Mouse (Mus musculus): ENCODE measurements around the gene Zfp865. TPM values are rescaled to one million over a fixed set of nuclear protein-coding genes. Genes with fewer than 3 reads are reported as not detected.

Gene Zfp865
- polyA plus RNA-seq, 1 experiment from 2014 or later: 3.5 TPM

- peaks cover 38% of the 10 kb centered on the region for H3K4me1 ChIP-seq (ENCODE audit: control insufficient read depth, insufficient read depth, low read length)
- no peak overlapping the region for H3K27ac ChIP-seq (ENCODE audit: low read length)
- H3K4me3 ChIP-seq (ENCODE audit: low read length): peak overlapping the region; percentile 76
- no peaks in the 10 kb centered on the region for H3K36me3 ChIP-seq (ENCODE audit: control insufficient read depth, insufficient read depth, low read length)
- peak overlapping the region; percentile 67 for H3K9ac ChIP-seq (ENCODE audit: low read depth, low read length)
- H3K27me3 ChIP-seq (replicated peaks; ENCODE audit: control insufficient read depth, insufficient read depth, low read length): peaks cover 64% of the 10 kb centered on the region
- 13% methylated on average over 32 of the region's 32 CpGs for WGBS
- no peak for ATAC-seq
- H3K4me2 ChIP-seq (ENCODE audit: low read depth, low read length): peak overlapping the region; percentile 87
- H3K9me3 ChIP-seq (ENCODE audit: control insufficient read depth, low read length): no peaks in the 10 kb centered on the region
Observed at GRCm38 (mm10) chr7:5053456-5054179, 33.4 kb downstream of the Zfp865 start.

GRCm38 (mm10) chr7:5056651-5057263 lies 36.6 kb downstream of the Zfp865 start:
- Histone ChIP-seq H3K27ac (ENCODE audit: low read length) (peak overlapping the region; percentile 18; the same call in 1 of the 2 replicates), H3K9me3 (ENCODE audit: control insufficient read depth, low read length) (no peaks in the 10 kb centered on the region), H3K9ac (ENCODE audit: low read depth, low read length) (peak overlapping the region; percentile 73), H3K27me3 (replicated peaks; ENCODE audit: control insufficient read depth, insufficient read depth, low read length) (peaks cover 58% of the 10 kb centered on the region), H3K4me2 (ENCODE audit: low read depth, low read length) (peak overlapping the region; percentile 70), H3K4me3 (ENCODE audit: low read length) (peak overlapping the region; percentile 51), H3K4me1 (ENCODE audit: control insufficient read depth, insufficient read depth, low read length) (peaks cover 39% of the 10 kb centered on the region), H3K36me3 (ENCODE audit: control insufficient read depth, insufficient read depth, low read length) (no peaks in the 10 kb centered on the region)
- no peak for ATAC-seq
- 2% methylated on average over 53 of the region's 55 CpGs for WGBS

GRCm38 (mm10) chr7:5057381-5057780 lies 37.2 kb downstream of the Zfp865 start:
- Histone ChIP-seq H3K36me3 (ENCODE audit: control insufficient read depth, insufficient read depth, low read length) (no peaks in the 10 kb centered on the region), H3K4me2 (ENCODE audit: low read depth, low read length) (peak overlapping the region; percentile 70), H3K4me3 (ENCODE audit: low read length) (peak overlapping the region; percentile 51), H3K27me3 (replicated peaks; ENCODE audit: control insufficient read depth, insufficient read depth, low read length) (peaks cover 56% of the 10 kb centered on the region), H3K4me1 (ENCODE audit: control insufficient read depth, insufficient read depth, low read length) (peaks cover 35% of the 10 kb centered on the region), H3K27ac (ENCODE audit: low read length) (no peak overlapping the region), H3K9me3 (ENCODE audit: control insufficient read depth, low read length) (no peaks in the 10 kb centered on the region), H3K9ac (ENCODE audit: low read depth, low read length) (peak overlapping the region; percentile 73)
- 35% methylated on average over 8 of the region's 8 CpGs for WGBS
- ATAC-seq: no peak

DNA sequence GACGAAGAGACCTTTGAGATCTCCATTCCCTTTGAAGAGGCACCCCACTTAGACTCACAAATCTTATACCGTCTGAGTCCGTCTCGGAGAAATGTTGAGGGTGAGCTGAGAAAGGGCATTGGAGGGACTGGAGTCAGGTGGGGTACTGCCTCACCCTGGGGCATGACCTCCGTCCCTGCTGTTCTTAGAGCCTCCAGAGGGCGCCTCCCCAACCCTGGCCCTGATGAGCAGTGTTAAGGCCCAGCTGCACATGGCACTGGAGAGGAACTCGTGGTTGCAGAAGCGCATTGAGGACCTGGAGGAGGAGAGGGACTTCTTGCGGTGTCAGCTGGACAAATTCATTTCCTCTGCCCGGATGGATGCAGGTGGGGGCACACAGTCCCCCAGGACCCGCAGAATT lies 37.6 kb downstream of the Zfp865 start:
- peak overlapping the region; percentile 70; the same call in 1 of the 2 replicates for H3K4me2 ChIP-seq (ENCODE audit: low read depth, low read length)
- H3K9ac ChIP-seq (ENCODE audit: low read depth, low read length): no peak overlapping the region
- no peaks in the 10 kb centered on the region for H3K9me3 ChIP-seq (ENCODE audit: control insufficient read depth, low read length)
- ATAC-seq: no peak
- peaks cover 31% of the 10 kb centered on the region for H3K4me1 ChIP-seq (ENCODE audit: control insufficient read depth, insufficient read depth, low read length)
- no peaks in the 10 kb centered on the region for H3K36me3 ChIP-seq (ENCODE audit: control insufficient read depth, insufficient read depth, low read length)
- peaks cover 54% of the 10 kb centered on the region for H3K27me3 ChIP-seq (replicated peaks; ENCODE audit: control insufficient read depth, insufficient read depth, low read length)
- WGBS: 44% methylated on average over 11 of the region's 11 CpGs
- H3K4me3 ChIP-seq (ENCODE audit: low read length): no peak overlapping the region; the same call in 1 of the 2 replicates
- H3K27ac ChIP-seq (ENCODE audit: low read length): no peak overlapping the region

DNA sequence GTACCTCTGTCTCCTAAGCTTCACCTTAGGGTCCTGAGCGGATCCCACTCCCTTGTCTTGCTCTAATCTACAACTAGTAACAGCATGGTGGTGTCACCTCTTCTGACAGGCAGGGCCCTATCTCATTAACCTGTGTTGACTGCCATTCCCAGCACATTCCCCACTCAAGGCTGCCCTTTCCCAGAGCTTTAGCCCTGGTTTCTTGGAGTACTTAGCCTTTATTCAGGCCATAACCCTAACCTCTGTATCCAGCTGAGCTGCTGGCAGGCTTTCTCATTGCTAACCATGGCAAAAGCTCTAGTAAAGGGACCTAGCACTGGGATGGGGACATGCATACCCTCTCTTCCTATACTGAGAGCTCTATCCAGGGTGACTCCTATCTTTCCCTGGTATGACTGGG lies 38.5 kb downstream of the Zfp865 start:
- H3K27ac ChIP-seq (ENCODE audit: low read length): no peak overlapping the region
- 100% methylated on average over 1 of the region's 1 CpGs for WGBS
- no peak overlapping the region for H3K4me3 ChIP-seq (ENCODE audit: low read length)
- peaks cover 45% of the 10 kb centered on the region for H3K27me3 ChIP-seq (replicated peaks; ENCODE audit: control insufficient read depth, insufficient read depth, low read length)
- H3K9ac ChIP-seq (ENCODE audit: low read depth, low read length): no peak overlapping the region
- H3K9me3 ChIP-seq (ENCODE audit: control insufficient read depth, low read length): no peaks in the 10 kb centered on the region
- no peak for ATAC-seq
- H3K36me3 ChIP-seq (ENCODE audit: control insufficient read depth, insufficient read depth, low read length): no peaks in the 10 kb centered on the region
- peaks cover 24% of the 10 kb centered on the region for H3K4me1 ChIP-seq (ENCODE audit: control insufficient read depth, insufficient read depth, low read length)
- no peak overlapping the region for H3K4me2 ChIP-seq (ENCODE audit: low read depth, low read length)

DNA sequence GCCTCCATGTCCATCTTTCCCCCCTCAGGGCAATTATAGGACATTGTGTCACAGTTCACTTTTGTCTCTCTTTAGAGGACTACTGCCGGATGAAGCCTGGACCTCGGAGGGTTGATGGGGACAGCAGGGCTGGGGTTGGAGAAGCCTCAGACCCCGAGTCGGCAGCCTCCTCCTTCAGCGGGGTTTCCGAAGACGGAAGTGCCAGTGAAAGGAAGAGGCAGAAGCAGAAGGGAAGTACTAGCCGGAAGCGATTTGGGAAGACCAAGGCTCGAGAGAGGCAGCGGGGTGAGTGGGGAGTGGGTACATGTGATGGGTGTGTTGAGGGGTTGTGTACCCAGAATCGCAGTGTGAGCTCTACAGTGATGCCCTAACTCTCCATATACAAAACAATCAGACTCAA lies 39.2 kb downstream of the Zfp865 start:
- H3K27me3 ChIP-seq (replicated peaks; ENCODE audit: control insufficient read depth, insufficient read depth, low read length): peaks cover 38% of the 10 kb centered on the region
- no peak for ATAC-seq
- no peaks in the 10 kb centered on the region for H3K36me3 ChIP-seq (ENCODE audit: control insufficient read depth, insufficient read depth, low read length)
- WGBS: 94% methylated on average over 12 of the region's 12 CpGs
- H3K9ac ChIP-seq (ENCODE audit: low read depth, low read length): 0 out of 2 replicates have a peak overlapping the region, but pooled peaks have one; percentile 97
- peak overlapping the region; percentile 99; the same call in 1 of the 2 replicates for H3K4me2 ChIP-seq (ENCODE audit: low read depth, low read length)
- H3K4me1 ChIP-seq (ENCODE audit: control insufficient read depth, insufficient read depth, low read length): peaks cover 26% of the 10 kb centered on the region
- H3K9me3 ChIP-seq (ENCODE audit: control insufficient read depth, low read length): no peaks in the 10 kb centered on the region
- H3K27ac ChIP-seq (ENCODE audit: low read length): no peak overlapping the region
- H3K4me3 ChIP-seq (ENCODE audit: low read length): no peak overlapping the region

- WGBS: 3% methylated on average over 27 of the region's 27 CpGs
- peak overlapping the region; percentile 99 for H3K4me2 ChIP-seq (ENCODE audit: low read depth, low read length)
- H3K27ac ChIP-seq (ENCODE audit: low read length): peak overlapping the region; percentile 100
- H3K9ac ChIP-seq (ENCODE audit: low read depth, low read length): peak overlapping the region; percentile 97
- H3K36me3 ChIP-seq (ENCODE audit: control insufficient read depth, insufficient read depth, low read length): no peaks in the 10 kb centered on the region
- peaks cover 29% of the 10 kb centered on the region for H3K27me3 ChIP-seq (replicated peaks; ENCODE audit: control insufficient read depth, insufficient read depth, low read length)
- H3K4me1 ChIP-seq (ENCODE audit: control insufficient read depth, insufficient read depth, low read length): peaks cover 30% of the 10 kb centered on the region
- H3K9me3 ChIP-seq (ENCODE audit: control insufficient read depth, low read length): no peaks in the 10 kb centered on the region
- peak overlapping the region; percentile 61 for H3K4me3 ChIP-seq (ENCODE audit: low read length)
- peak; percentile 9 for ATAC-seq
Observed at GRCm38 (mm10) chr7:5060239-5060731, 40.1 kb downstream of the Zfp865 start.

DNA sequence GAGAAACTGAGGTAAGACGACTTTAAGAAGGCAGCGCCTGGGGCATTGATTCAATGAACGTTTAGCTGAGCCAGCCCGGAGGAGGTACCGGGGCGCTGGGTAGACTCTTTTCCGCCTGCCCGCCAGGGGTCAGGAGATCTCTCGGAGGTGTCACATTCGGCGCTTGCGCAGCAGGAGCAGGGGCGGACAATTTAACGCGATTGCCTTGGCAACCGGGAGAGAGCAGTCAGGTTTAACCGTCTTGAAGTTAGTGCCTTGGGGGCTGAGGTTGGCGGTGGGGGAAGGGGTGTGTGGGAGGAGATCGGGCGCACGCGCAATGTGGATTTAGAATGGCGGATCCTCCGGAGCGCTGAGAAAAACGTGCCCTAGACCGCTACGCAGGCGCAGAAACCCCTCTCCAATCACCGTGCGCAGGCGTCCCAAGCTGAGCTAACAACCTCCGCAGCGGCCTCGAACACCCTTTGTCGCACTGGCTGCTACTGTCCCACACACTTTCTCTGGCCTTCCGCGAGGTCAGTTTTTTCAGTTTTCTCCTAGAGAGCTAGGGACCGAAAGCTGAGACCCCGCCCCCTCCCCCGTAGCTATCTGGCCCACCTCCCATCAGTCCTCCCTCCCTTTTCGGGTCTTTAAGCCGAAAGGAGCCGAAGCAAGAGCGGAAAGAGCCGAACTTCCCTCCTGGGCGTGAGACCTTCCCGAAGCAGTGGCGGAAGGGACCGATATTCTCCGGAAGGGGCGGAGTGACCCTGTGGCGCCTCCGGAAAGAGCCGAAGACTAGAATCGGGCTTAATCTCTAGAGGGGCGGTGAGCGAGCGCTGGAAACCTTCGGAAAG lies 41.0 kb downstream of the Zfp865 start:
- Histone ChIP-seq H3K9me3 (ENCODE audit: control insufficient read depth, low read length) (no peaks in the 10 kb centered on the region), H3K36me3 (ENCODE audit: control insufficient read depth, insufficient read depth, low read length) (peaks cover 3% of the 10 kb centered on the region; the same call in 1 of the 2 replicates), H3K27ac (ENCODE audit: low read length) (peak overlapping the region; percentile 100), H3K4me3 (ENCODE audit: low read length) (peak overlapping the region; percentile 61), H3K27me3 (replicated peaks; ENCODE audit: control insufficient read depth, insufficient read depth, low read length) (peaks cover 20% of the 10 kb centered on the region), H3K9ac (ENCODE audit: low read depth, low read length) (peak overlapping the region; percentile 97), H3K4me1 (ENCODE audit: control insufficient read depth, insufficient read depth, low read length) (peaks cover 39% of the 10 kb centered on the region), H3K4me2 (ENCODE audit: low read depth, low read length) (peak overlapping the region; percentile 99)
- under 1% methylated on average over 60 of the region's 60 CpGs for WGBS
- peak; percentile 91 for ATAC-seq
